Mouse (Mus musculus) testis, adult 10 weeks (tissue): ENCODE data around the gene Enkd1. TPM values are rescaled to one million over a fixed set of nuclear protein-coding genes. Genes with fewer than 3 reads are reported as not detected.

Experiments used
- polyA plus RNA-seq: library from polyadenylated mRNA; stranded (reverse); fragments of 350-450 nt; fragmentation: Illumina TruSeq; extraction: RNeasy Lipid Tissue Mini Kit (QIAGEN cat#74804); gene quantifications from one replicate; pipeline ENCODE4 v1.2.3, GENCODE M21; 2014; ENCODE audit warnings: low read depth, low replicate concordance

The Enkd1 gene
- polyA plus RNA-seq = 5.3 TPM

GRCm38 (mm10) chr8:105707498-105708403, at the start of gene Enkd1, which contains the start of gene 4933405L10Rik:
TSS of gene Enkd1 (minus strand) at chr8:105708210.
TSS of gene 4933405L10Rik (plus strand) at chr8:105707655.

GRCm38 (mm10) chr8:105700966-105701824, 6.8 kb downstream of the Enkd1 start, which contains the start of the genes Acd and Pard6a:
TSS of gene Acd (minus strand) at chr8:105701102.
TSS of gene Pard6a (plus strand) at chr8:105701148.

DNA sequence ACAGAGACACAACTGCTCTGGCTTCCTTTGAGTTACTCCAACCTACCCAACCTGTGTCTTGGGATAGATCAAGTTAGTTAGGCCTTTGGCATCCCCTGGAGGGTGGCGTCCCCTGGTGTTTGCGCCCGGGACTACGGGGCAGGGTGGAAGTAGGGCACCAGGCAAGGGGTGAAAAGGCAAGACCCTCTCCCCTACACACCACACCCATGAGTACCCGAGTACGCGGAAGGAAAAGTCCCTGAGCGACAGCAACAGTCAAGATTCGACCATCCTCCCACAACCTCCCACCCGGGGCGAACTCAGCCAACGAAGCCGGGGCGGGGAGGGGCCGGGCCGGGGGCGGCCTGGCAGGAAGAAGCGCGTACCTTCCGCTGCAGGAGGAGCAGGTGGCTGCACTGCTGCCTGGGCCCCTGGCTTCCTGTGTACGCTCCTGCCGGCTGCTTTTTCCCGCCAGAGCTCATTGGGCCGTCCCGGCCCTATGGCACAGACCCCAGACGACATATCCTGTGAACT, 22.2 kb downstream of the Enkd1 start, which contains the start of gene Carmil2:
Carmil2 (plus strand) TSS at position 479 of the 513 bp plus-strand sequence.

Other genes starting within 250 kb of the Enkd1 start
- gene Tppp3, start 236.7 kb downstream of the Enkd1 start, polyA plus RNA-seq = 0.20 TPM
- gene Zdhhc1, start 211.3 kb downstream of the Enkd1 start, polyA plus RNA-seq = 4.0 TPM
- gene Hsd11b2, start 189.5 kb downstream of the Enkd1 start, polyA plus RNA-seq = 0.11 TPM
- 10.6 TPM for gene Atp6v0d1, start 142.2 kb downstream of the Enkd1 start, polyA plus RNA-seq
- 0.38 TPM for gene Ripor1, start 103.0 kb downstream of the Enkd1 start, polyA plus RNA-seq
- 31.2 TPM for gene Ctcf, start 71.6 kb downstream of the Enkd1 start, polyA plus RNA-seq
- gene Agrp, start 70.8 kb downstream of the Enkd1 start, polyA plus RNA-seq = not detected
- gene Carmil2, start 21.9 kb downstream of the Enkd1 start, polyA plus RNA-seq = 0.14 TPM
- 3.0 TPM for gene Acd, start 7.1 kb downstream of the Enkd1 start, polyA plus RNA-seq
- 2.3 TPM for gene Pard6a, start 7.1 kb downstream of the Enkd1 start, polyA plus RNA-seq
- 4.7 TPM for gene 4933405L10Rik, start 555 bp downstream of the Enkd1 start, polyA plus RNA-seq
- 0.24 TPM for gene Gfod2, start 50.5 kb upstream of the Enkd1 start, polyA plus RNA-seq
- gene Ranbp10, start 119.1 kb upstream of the Enkd1 start, polyA plus RNA-seq = 11.3 TPM
- gene Tsnaxip1, start 119.5 kb upstream of the Enkd1 start, polyA plus RNA-seq = 174 TPM
- gene Cenpt, start 145.1 kb upstream of the Enkd1 start, polyA plus RNA-seq = 1.8 TPM
- 5.0 TPM for gene Thap11, start 146.9 kb upstream of the Enkd1 start, polyA plus RNA-seq
- gene Nutf2, start 152.4 kb upstream of the Enkd1 start, polyA plus RNA-seq = 31.1 TPM
- gene Edc4, start 172.7 kb upstream of the Enkd1 start, polyA plus RNA-seq = 10.5 TPM
- not detected for gene Nrn1l, start 185.4 kb upstream of the Enkd1 start, polyA plus RNA-seq
- 2.4 TPM for gene Pskh1, start 192.2 kb upstream of the Enkd1 start, polyA plus RNA-seq
- gene Ctrl, start 225.7 kb upstream of the Enkd1 start, polyA plus RNA-seq = not detected
- gene Psmb10, start 230.2 kb upstream of the Enkd1 start, polyA plus RNA-seq = 0.31 TPM
- 0.31 TPM for gene Lcat, start 235.2 kb upstream of the Enkd1 start, polyA plus RNA-seq